Mouse (Mus musculus) lung, adult 2 months (tissue): Measurements from ENCODE around the gene Rnf169.

ENCODE experiments used
- CTCF ChIP-seq: fragments of 200-500 bp; IDR thresholded peaks from 2 replicates; pipeline ENCODE4 v1.5.1; 2011; ENCODE audit warnings: mild to moderate bottlenecking, low read length, control low read depth; ENCODE audit not compliant: insufficient read depth
- POLR2A ChIP-seq: fragments of 200-500 bp; IDR thresholded peaks from 2 replicates; pipeline ENCODE4 v1.6.1; 2011; ENCODE audit warnings: low read depth, mild to moderate bottlenecking, control low read depth, low read length, borderline replicate concordance; ENCODE audit errors: extremely low read depth

DNA sequence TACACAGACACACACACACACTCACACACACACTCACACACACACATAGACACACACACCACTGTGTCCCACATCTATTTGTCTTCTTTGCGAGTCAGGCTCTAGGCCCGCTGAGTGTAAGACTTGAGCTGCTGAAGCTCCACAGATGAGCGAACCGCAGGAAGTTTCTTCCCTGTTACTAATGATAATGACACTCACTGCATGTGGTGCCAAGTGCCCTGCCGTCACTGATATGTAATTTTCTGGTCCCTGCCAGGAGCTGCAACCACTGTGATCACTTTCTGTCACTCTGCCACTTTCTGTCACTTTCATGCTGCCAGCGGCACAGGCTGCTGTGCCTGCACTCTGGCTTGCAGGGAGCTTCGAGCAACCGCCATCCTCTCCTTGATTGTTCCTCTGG lies 31.8 kb upstream of the Rnf169 start:
- TF ChIP-seq CTCF (no peak), POLR2A (no peak)
